Mouse (Mus musculus): ENCODE data around the gene Itpkb.
A peak's percentile ranks its signal among the peaks of the same experiment; 100 is the strongest.

The Itpkb gene

DNA sequence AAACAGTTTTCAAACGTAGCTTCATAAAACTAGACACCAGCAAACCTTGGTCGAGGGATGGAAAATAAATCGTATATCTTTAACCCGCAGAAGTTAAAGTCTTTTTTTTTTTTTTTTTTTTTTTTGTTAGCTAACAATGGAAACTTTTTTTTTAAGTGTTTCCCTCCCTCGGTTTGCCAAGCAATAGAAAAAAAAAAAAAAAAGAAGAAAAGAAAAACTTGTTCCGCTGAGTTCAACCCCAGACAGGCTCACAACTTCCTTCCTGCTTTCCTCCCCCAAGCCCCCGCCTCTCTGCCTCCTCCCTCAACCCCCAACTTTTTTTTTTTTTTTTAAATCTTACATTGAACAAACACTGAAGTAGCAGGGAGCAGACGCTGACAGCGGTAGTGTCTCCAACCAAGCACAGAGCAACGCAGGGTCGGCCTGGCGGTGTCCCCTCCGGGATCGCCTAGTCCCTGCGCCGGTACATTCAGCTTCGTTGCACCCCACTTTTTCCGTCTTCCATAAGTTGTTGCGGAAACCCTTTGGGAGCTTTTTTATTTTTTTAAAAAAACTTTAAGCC, at the start of gene Itpkb:
TSS of gene Itpkb (plus strand) at position 341 of the 562 bp plus-strand sequence.
- DNase-seq = peak; percentile 80

DNA sequence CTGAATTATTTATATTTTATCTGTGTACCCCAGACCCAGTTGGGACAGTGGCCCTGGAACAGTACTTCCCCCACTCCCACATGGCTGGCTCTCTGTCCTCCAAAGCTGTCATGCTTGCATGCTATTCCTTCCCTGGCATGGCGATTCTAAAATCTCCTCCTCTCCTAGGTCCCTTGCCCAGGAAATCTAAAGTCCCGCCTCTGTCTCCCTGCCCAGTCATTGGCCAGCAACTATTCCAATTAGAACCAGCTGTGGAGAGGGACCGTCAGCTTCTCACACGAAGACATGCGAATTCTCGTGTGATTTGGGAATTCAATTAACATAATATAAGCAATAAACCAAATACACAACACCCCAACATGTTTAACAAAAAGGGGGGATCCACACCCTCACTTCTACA, 47.7 kb upstream of the Itpkb start:
- peak; percentile 69 for DNase-seq

DNA sequence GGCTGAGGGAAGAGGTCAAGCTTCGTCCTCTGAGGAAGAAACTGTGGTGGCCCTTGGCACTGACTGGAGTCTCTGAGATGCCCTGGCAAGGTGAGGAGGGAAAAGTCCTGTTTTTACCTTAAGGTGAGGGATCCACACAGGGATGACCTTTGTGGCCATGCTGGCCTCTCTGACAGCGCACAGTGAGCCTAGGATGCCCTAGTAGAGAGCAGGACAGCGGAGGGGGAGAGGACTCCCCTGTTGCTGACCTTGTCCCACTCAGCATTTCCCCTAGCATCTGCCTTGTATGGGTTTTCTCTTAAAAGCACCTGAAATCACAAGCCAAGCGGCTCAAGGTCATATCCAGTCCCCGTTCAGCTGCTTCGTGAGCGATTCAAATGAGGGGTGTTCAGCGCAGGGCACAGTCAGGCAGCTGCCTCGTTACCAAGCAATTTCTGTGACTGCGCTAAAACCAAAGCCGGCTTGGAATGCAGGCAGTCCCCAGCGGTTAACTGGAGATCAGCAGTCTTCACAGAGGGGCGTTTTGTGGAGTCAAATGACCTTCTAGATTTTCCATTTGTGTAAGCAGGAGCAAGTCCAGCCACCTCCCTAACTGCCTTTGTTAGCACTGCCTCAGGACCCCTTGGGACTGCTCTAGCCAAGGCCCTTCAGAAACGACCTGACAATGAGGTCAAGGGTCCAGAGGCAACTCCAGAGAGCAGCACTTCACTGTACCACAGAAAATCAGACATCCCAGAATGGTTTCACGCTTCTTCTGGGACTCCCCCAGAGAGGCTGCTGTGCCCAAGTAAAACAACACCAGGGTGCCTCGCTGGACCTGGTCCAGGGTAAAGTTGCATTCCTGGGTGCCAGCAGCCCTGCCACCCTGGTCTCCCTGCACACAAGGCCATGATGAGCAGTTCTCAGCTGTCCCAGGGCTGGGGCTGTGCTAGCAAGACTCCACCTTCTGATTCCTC, 46.2 kb upstream of the Itpkb start:
- peak; percentile 80 for DNase-seq

DNA sequence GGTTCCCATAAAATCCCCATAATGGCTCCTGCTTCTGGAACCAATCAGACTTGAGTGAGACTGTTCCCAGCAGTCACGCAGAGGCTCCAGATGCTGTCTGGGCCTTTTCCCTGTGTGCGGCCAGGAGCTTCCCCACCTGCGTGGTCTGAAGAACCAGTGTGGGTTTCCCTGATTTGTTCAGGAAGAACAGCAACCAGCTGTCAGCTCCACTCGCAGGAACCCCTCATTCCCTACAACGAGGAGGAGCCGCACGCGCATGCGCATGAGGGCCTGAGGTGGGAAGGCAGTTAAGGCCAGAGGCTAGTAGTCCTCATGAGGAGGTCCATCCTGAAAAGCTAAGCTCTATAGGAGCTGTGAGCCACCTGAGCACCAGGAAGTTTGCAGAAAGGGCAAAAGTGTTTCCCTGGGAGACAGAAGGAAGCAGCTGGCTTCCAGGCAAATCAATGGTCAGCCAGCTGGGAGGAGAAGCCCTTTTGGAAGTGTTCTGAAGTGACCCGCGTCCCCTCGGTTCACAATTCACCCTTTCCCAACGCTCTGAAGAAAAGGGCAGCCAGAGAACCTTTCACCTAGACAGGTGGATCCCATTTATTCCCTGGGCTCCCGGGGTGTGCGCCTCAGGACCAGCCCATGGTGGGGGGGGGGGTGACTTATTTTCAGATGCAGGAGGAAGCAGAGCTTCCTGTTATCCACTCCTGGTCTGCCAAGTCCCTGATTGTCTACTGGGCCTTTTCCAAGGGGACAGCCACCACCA, 44.0 kb upstream of the Itpkb start:
- DNase-seq = peak; percentile 57

DNA sequence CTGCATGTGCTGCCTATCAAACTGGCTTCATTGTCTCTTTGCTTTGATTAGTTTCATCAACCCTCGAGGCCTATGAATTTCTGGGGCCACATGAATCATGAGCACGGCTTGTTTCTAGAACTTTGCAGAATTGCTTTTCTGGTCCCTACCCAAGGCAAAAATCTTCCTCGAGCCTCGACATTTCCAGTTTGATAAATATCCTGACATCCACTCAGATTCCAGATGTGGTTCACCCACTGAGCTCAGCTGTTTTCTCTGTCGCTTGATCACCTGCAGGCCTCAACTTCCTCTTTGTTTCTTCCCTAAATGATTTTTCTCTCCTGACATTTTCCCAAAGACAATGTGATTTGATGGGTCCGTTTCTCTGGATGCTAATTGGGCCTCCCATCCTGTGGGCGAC, 42.1 kb upstream of the Itpkb start:
- no peak for DNase-seq

DNA sequence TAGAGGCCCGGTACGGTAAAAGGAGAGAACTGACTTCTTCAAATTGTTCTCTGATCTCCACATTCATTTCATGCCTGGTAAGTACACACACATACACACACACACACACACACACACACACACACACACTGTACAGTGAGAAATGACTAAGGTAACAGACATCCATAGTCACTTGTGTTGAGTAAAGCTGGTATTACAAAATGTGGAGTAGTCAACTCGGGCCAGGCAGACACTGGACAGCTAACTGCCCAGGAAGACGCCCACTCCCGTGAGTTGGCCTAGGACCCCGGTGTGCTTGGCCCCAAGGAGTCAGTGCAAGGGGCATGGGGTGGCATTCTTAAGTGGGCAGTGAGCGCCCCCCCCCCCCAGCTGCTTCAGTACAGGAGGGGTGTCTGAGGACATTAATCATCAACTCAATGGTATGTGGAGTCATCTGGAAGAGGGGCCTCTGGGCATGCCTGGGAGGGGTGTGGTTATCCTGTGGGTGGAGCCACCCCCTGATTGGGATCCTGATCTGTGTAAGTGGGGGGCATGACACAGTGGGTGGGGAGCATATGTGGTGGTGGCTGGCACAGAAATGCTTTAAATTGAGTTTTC, 41.3 kb upstream of the Itpkb start:
- DNase-seq = no peak

DNA sequence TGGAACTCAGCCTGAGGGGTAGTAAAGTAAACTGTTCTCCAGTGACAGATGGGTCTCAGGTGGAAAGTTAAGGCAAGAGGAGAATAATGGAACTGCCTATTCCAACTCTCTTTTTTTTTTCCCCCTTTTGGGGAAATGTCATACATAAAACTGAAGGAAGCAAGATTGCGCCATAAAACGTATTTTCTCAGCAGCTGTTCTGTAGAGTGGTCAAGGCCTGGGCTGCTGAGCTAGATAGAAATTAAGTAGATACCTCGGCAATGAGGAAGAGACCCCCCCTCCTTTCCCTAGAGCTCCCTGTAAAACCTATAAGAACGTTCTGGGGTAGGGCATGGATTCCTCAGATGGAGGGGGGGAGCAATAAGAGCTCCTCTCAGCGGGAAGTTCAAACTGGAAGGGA, 40.5 kb upstream of the Itpkb start:
- no peak for DNase-seq

DNA sequence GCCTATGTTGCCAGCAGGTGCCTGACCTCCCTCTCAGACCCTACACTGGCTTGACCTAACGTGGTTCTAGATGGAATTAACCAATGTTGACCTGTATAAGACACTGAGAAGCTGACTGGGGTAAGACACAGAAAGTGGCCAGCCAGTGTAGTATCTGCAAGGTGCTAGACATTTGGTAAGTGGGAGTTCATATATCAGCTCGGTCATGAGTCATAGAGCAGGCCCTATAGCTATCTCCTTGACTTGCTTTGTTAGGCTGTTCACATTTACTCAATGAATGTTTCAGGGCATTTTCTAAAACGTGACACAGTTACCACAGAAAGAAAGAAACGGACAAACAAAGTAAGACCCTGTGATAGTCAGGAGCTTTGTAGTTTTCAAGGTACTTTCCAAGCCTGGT, 39.9 kb upstream of the Itpkb start:
- no peak for DNase-seq

DNA sequence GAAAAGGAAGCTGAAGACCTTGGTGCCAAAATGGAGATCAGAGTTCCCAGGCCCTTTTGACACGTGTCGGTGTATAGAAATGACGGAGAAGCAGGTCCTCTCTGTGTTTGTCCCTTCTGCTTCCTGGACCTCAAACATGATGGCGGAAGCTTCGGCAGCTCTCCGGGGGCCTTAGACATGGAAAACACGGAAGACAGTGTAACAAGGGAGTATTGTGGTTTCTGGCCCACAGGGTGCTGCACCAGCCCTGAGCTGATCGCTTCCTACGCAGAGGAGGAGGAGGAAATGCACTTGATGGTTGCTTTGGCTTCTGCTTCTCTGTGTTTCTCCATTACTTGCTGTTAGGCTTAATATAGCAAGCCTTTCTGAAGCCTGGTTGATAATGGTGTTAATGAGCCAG, 34.2 kb upstream of the Itpkb start:
- no peak for DNase-seq

DNA sequence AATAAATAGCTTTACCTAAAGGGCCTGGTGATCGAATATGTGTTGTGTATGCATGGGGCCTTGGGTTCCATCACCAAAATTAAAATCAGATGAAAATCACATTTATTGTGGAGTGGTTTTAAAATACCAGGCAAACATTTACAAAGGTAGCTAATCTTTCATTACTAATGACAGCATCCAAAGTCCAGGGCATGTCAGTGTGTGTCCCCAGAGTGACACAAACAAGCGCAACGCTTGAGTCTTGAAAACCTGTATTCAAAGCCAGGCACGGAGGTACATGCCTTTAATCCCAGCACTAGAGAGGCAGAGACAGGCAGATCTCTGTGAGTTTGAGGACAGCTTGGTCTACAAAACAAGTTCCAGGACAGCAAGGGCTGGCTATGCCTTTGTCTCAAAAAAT, 30.6 kb upstream of the Itpkb start:
- no peak for DNase-seq

DNA sequence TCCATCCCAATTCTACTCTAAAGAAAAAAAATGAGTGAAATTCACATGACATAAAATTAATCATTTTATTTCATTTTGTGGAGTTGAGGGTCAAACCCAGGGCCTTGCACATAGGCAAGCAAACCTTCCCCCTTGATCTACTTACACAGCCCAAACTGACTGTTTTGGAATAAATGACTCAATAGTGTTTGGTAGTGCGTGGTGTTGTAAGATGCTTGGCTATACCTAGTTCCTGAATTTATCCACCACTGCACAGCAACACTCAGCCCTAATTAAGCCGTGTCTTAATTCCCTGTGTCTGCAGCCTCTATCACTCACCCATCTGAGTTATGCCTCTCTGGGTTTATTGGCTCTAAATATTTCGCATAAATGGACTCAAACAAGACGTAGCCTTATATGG, 30.0 kb upstream of the Itpkb start:
- DNase-seq = no peak

DNA sequence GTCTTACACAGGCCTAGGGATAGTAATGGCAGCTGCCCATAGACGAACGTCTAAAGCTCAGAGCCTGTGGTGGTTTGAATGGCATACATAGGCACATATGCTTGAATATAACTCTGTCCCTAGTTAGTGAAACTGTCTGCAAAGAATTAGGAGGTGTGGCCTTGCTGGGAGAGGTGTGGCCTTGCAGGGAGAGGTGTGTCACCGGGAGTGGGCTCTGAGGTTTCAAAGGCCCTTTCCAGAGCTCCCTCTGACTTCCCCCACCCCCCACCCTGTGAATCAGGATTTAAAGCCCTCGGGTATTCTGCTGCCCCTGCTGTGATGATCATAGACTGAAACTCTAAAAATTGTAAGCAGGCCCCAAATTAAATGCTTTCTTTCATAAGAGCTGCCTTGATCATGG, 29.3 kb upstream of the Itpkb start:
- no peak for DNase-seq

DNA sequence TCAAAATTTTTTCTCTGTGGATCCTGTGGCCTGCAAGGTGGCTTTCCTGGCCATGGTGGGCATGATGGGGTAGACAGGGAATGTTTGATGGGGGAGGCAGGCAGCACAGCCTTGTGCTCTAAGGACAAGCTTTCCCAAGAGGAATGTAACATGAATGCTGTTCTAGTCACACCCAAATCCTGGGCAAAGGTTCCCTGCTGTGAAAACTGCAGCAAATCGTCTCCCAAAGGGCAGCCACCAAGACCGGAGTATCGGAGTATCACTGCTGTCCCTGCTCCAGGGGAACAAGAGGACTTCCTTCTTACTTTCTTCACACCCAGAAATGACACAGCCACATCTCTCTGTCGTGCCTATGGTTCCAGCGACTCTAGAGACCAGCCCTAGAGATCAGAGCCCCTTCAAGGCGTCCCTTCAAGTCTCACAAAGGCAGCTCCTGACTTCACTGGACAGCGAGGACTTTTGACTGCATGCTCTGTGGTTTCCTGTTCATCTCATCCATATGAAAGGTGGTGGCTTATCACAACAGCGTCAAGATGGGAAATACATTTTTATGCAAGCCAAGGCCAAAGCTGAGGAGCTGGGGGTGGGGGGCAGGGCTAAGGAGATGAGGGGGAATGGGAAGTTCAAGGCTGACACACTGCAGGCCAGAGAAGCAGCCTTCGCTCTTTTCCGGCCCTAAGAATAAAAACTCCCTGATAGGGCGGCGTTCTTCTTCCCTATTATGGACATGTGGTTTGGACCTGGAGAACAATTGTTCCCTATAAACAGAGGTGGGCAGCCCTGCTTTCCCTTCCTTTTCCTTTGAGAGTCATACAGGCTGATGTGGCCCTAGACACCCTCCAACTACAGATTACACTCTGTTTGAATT, 27.8 kb upstream of the Itpkb start:
- DNase-seq = no peak

DNA sequence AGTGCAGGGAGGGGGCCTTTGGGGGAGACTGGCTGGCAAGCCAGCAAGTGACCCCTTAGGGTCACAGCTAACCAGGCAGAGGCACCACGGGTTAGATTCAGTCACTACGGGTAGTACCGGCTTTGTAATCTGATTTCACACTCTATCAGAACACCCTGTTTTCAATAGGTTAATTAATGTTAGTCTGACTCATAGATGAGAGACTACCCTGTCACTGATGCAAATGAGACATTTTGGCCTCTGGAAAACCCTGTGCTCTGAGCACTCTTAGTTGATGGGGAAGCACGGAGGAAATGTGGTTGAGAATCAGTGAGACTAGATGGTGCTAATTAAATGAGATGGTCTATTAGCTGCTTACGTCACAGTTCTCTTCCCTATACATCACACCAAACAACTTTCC, 26.7 kb upstream of the Itpkb start:
- DNase-seq = no peak

DNA sequence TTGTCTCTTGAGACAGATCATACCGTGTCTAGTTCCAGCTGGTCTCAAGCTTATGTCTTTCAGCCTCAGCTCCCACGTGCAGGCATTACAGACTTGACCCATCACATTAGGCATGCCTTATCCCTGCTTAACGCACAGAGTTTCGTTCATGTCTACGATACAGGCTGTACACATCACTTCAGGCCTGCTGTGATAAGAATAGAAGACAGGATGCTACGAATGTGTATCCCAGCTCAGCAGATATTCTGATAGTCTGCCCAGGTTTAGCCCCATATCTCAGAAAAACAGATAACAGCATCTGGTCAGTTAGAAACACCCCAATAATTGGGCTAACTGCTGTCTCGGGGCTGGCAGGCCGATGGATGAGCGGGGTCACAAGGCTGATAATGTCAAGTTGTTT, 23.4 kb upstream of the Itpkb start:
- no peak for DNase-seq

DNA sequence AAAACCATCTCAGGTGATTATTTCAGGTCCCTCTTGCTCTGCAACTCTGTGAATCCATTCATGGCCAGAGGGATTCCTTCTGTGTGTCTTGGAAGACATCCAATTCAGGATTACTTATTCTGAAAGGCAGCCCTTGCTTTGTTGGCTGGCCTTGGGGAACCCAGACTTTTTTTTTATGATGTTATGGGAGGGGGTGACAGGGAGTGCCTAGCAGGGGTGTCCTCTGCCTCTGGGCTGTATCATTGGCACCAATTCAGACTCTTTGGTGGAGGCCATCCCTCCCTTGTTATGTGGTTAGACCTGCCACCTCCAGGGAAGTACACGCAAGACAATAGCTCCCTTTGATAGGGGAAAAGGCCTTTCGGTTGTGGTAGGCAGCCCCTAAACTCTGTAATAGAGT, 22.6 kb upstream of the Itpkb start:
- DNase-seq = no peak

DNA sequence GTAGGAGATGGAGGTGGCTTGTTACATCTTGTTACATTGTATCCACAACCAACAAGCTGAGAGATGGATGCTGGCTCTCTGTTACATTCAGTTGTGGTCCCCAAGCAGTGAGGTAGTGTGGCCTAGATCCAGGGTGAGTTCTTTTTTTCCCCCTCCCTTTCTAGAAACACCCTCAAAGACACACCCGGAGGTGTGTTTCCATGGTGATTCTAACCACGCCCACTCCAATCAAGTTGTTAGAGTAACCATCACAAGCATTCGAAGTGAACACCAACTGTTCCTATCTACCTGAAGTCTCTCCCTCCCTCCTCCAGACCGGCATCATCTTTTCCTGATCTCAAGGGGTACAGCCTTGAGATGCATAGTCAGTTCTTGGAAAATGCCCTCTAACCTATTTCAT, 21.4 kb upstream of the Itpkb start:
- no peak for DNase-seq

DNA sequence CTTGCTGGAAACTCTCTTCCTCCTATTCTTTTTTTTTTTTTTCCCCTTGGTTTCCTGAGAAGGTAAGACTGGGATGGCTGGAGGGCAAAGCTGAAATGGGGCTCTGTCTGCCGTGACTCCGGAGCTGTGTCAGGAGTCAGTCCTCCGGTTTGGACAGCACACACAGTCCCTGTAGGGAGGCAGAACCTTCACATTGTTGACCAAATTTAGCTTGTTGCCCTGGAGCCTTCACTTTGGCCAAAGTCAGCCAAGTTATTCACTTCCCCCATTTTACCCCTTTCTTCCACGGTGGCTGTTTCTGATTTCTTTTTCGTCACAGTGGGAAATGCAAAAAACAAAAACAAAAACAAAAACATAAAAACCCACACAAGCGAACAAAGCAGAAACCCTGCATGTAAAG, 18.0 kb upstream of the Itpkb start:
- no peak for DNase-seq

DNA sequence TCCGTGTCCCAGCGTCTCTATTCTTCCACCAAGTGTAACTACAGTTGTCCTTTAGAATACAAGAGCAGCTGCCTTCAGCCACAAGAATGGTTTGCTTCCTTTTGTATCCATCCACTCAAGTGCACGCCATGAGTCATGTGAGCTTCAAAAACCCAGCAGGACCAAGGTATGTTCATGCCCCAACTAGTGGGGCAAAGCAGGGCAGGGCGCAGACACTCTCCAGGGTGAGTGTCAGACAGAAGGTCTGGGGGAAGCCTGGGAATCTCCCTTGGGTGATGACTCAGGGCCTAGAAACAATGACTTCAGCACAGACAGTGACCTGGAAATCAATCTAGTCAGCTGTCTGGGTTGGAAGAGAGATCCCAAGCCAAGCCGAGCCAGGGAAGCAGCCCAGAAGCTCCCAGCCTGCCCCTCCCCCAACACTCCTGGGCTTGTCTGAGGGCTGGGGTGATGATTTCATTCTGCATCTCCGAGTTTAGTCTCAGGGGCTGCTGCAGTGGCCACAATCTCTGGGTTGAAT, 17.4 kb upstream of the Itpkb start:
- peak; percentile 73 for DNase-seq

DNA sequence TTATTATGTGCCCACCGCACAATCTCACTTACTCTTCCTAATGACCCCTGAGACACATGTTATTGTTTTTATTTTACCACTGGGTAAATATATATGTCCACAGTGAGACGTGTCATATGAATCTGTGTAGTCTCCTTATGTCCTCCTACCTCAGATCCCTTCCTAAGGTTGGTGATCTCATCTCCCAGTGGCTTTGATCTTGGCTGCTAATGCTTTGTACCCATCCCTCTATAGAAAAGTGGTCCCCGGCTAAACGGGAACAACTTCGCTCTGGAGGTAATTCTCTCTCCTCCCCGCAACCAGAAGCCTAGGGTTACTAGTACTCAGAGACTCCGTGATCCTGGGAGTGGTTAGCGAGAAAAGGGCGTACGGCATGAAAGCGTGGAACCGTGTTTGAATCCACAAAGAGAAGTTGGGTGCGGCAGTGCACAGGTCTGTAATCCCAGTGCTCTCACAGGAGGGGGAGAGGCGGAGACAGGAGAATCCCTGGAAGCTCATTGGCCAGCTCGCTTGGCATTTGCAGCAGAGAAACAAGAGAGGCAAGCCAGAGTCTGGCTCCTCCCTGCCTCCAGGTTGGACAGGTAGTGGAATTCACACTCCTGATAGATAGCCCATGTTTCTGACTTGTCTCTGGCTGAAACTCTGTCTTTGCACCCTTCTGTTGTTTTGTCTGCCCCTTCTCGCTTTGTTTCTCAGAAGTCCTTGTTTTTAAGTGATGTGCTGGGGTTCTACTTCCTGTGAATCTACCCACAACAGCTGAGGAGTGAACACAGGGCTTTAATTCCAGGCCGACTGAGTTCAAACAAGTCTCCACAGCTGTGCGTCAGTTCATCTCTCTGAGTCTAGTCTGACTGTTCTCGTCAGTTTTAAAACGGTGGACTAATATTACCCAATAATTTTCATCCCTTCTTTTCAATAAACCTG, 16.5 kb upstream of the Itpkb start:
- DNase-seq = peak; percentile 76

DNA sequence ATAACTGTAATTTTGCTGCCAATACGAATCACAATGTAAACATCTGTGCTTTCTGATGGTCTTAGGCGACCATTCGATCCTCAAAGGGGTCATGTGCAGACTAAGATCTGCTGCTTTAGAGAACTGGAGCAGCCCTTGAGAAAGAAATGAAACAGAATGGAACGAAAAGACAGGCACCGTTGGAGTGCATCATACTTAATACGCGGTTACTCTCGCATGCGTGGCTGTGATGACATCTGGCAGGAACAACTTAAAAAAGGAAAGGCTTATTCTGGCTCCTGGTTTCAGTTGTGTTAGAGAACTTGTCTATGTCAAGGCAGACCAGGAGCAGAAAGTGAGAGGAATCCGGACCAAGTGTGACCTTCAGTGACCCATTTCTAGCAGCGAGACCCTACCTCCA, 15.6 kb upstream of the Itpkb start:
- DNase-seq = no peak
